ENCODE assay signal across 8 mouse cellular contexts in genomic region chr8:121619401-121619995, GRCm38 (mm10). TPM values are rescaled to one million over a fixed set of nuclear protein-coding genes. Genes with fewer than 3 reads are reported as not detected.
DNase-seq lines count a peak whose midpoint lies in the region; TF ChIP-seq lines count a peak whose summit lies in the region.

No protein-coding gene starts in this region.

- intact Hi-C loops in gastrocnemius, adult 2 months (cut with DNase I): no loop called here

- H3K27ac ChIP-seq in gastrocnemius, adult 2 months: peak overlapping the region; percentile 86

- H3K4me3 ChIP-seq in gastrocnemius, adult 2 months: peak overlapping the region; percentile 34

- TF ChIP-seq CTCF in gastrocnemius, adult 2 months (IDR thresholded peaks at IDR 0.05): no peak

- peak; percentile 70 for DNase-seq in gastrocnemius, adult 2 months
- DNase-seq in gastrocnemius, postnatal 10 days: no peak
- peak; percentile 99 for DNase-seq in heart, adult 11 months
- DNase-seq in kidney, adult 11 months: peak; percentile 84
- peak; percentile 84 to 91 for DNase-seq in lung, adult 18-20 months
- no peak for DNase-seq in layer of hippocampus, postnatal 25 days (ENCODE audit: extremely low spot score in 1 of 2, low spot score in 1 of 2)
- DNase-seq in layer of hippocampus, adult 9-11 months: no peak
- DNase-seq in layer of hippocampus, adult 9-10 months (ENCODE audit: low spot score): no peak

RNA-seq across cellular contexts. Expression of gene Map1lc3b, which starts 29.3 kb away (rescaled TPM):
- total RNA-seq in gastrocnemius, adult 2 months (2021): 100 to 1,000 TPM; 166 to 175 TPM
- total RNA-seq in gastrocnemius, postnatal 10 days (2021): 100 to 1,000 TPM; 101 to 106 TPM
- 100 to 1,000 TPM; 160 to 197 TPM for total RNA-seq in layer of hippocampus, postnatal 25 days (2021)

RNA-seq across cellular contexts. Expression of gene Zcchc14, which starts 33.2 kb away (rescaled TPM):
- total RNA-seq in gastrocnemius, adult 2 months (2021): 10 to 100 TPM; 18.8 to 22.3 TPM
- total RNA-seq in gastrocnemius, postnatal 10 days (2021): 10 to 100 TPM; 25.0 to 33.1 TPM
- 10 to 100 TPM; 79.7 to 88.2 TPM for total RNA-seq in layer of hippocampus, postnatal 25 days (2021)

RNA-seq across cellular contexts. Expression of gene Fbxo31, which starts 40.9 kb away (rescaled TPM):
- total RNA-seq in gastrocnemius, adult 2 months (2021): 100 to 1,000 TPM; 141 to 165 TPM
- total RNA-seq in gastrocnemius, postnatal 10 days (2021): 10 to 100 TPM; 59.6 to 70.3 TPM
- total RNA-seq in layer of hippocampus, postnatal 25 days (2021): 100 to 1,000 TPM; 107 to 113 TPM

Comparison
In these comparisons a context has a peak if more than half of its experiments do, and no peak if none do; other contexts are left out.
1. DNase-seq: peak in gastrocnemius, adult 2 months (single experiment), heart, adult 11 months (single experiment), kidney, adult 11 months (single experiment) and lung, adult 18-20 months (2 of 2); none in gastrocnemius, postnatal 10 days (single experiment), layer of hippocampus, postnatal 25 days (0 of 2), layer of hippocampus, adult 9-11 months (single experiment) and layer of hippocampus, adult 9-10 months (single experiment).